Mouse (Mus musculus) heart, adult 2 months (tissue): ENCODE results near the gene Eefsec. TPM values are rescaled to one million over a fixed set of nuclear protein-coding genes. Genes with fewer than 3 reads are reported as not detected.

Experiments used
- DNase-seq, 2 experiments: peaks; one replicate each; pipeline ENCODE4 v3.0.0; 2021
- H3K27ac ChIP-seq: fragments of 200-600 bp; 2 replicates; pipeline ENCODE4 v1.8.1; 2022
- H3K27me3 ChIP-seq: fragments of 200-500 bp; 2 replicates; pipeline ENCODE4 v1.6.1; 2012; ENCODE audit warnings: mild to moderate bottlenecking, low read length, inconsistent platforms, mixed read lengths; ENCODE audit not compliant: control insufficient read depth, insufficient read depth
- H3K36me3 ChIP-seq: fragments of 200-500 bp; 2 replicates; pipeline ENCODE4 v1.6.1; 2012; ENCODE audit warnings: low read length, inconsistent platforms; ENCODE audit not compliant: control insufficient read depth, insufficient read depth
- H3K4me1 ChIP-seq: fragments of 200-500 bp; 2 replicates; pipeline ENCODE4 v1.6.1; 2011; ENCODE audit warnings: low read length; ENCODE audit not compliant: control insufficient read depth, insufficient read depth
- H3K4me3 ChIP-seq: fragments of 200-600 bp; 2 replicates; pipeline ENCODE4 v1.8.1; 2022
- H3K79me2 ChIP-seq: fragments of 200-500 bp; replicated peaks from 2 replicates; pipeline ENCODE4 v1.6.1; 2012; ENCODE audit warnings: mild to moderate bottlenecking, inconsistent platforms, low read length, moderate library complexity, mixed read lengths; ENCODE audit not compliant: control insufficient read depth, insufficient read depth
- H3K9ac ChIP-seq: fragments of 200-500 bp; 2 replicates; pipeline ENCODE4 v1.6.1; 2012; ENCODE audit warnings: low read depth, mild to moderate bottlenecking, control low read depth, inconsistent platforms, low read length, mixed read lengths
- CTCF ChIP-seq: fragments of 200-600 bp; IDR thresholded peaks from 2 replicates; pipeline ENCODE4 v1.8.1; 2022; ENCODE audit warnings: antibody characterized with exemption, mild to moderate bottlenecking, moderate library complexity
- EP300 ChIP-seq: fragments of 200-500 bp; IDR thresholded peaks from 2 replicates; pipeline ENCODE4 v1.6.1; 2011; ENCODE audit warnings: low read depth, low read length, control low read depth; ENCODE audit not compliant: insufficient read depth
- POLR2A ChIP-seq: fragments of 200-500 bp; IDR thresholded peaks from 2 replicates; pipeline ENCODE4 v1.6.1; 2011; ENCODE audit warnings: mild to moderate bottlenecking, low read depth, low read length, control low read depth; ENCODE audit not compliant: insufficient read depth
- WGBS: fragments of 180-500 bp; shearing (Covaris S2); methylation state at CpG from one replicate; pipeline ENCODE4 v1.1.7; 2018; 5-methylcytosine and 5-hydroxymethylcytosine counted together
- intact Hi-C: fragments of 180-260 bp; cut with DNase I; formaldehyde crosslinking; loops from one replicate; pipeline ENCODE4 v1.15.1; 2025
- polyA plus RNA-seq: library from polyadenylated mRNA; depleted of rRNA; stranded (reverse); fragments of >200 nt; gene quantifications from 2 replicates; pipeline ENCODE4 v1.2.3, GENCODE M21; 2012
- total RNA-seq, 2 experiments: library from RNA; stranded (reverse); gene quantifications; 2 replicates each; pipeline ENCODE4 v1.2.3; 2021

The Eefsec gene
- total and polyA plus RNA-seq, 3 experiments, result 6.2 to 8.9 (median 6.6) TPM

DNA sequence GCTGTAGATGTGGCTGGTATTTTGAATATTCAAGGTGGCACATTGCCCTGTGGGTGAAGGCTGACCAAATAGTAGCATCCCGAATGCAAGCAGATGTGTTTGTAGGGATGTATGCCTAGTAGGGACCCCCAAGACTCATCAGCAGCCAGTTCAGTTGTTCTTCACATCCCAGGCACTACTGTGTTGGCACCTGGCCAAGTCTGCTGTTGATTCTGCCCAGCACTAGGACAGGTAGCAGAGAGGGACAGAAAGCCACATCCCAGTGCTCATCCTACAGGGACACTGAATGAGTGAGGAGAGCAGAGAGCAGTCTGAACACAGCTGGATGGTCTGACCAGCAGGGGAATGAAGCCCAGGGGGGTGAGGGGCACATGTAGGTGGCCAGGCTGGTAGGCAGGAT, 197.1 kb downstream of the Eefsec start:
- no peaks in the 10 kb centered on the region for H3K4me1 ChIP-seq
- H3K79me2 ChIP-seq, result no peaks in the 10 kb centered on the region
- no peak overlapping the region for H3K9ac ChIP-seq
- no peaks in the 10 kb centered on the region for H3K36me3 ChIP-seq
- H3K27ac ChIP-seq, result no peak overlapping the region
- intact Hi-C loops, result no loop called here
- no peak overlapping the region for H3K4me3 ChIP-seq
- TF ChIP-seq EP300, result no peak
- DNase-seq, result no peak
- 73% methylated on average over 1 of the region's 1 CpGs for WGBS
- no peaks in the 10 kb centered on the region for H3K27me3 ChIP-seq

DNA sequence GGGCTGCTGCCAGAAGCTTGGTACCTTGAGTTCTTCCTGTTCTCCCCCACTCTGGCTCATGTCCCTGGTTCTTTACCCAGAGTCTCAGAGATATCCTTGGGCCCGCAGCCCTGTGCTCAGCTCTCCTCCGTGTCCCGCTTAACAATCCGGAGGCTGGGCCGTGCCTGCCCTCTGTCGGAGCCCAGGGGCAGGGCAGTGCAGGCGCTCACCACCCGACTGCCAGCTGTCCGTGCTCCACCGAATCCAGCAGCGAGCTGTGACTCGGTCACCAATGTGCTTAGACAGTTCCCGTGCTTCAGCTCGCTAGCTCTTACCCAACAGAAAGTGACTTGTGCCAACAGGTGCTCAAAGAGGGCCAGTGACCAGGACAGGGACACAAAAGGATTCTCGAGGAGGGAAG, 203.7 kb downstream of the Eefsec start:
- WGBS, result 8% methylated on average over 15 of the region's 15 CpGs
- H3K27me3 ChIP-seq, result no peaks in the 10 kb centered on the region
- H3K36me3 ChIP-seq, result no peaks in the 10 kb centered on the region
- no peak overlapping the region for H3K27ac ChIP-seq
- intact Hi-C loops, result loop anchor here (1.0 to 5.0 kb wide), 4 partner anchors 53 to 190 kb away; no protein-coding TSS in a partner anchor
- no peaks in the 10 kb centered on the region for H3K79me2 ChIP-seq
- H3K4me3 ChIP-seq, result no peak overlapping the region
- H3K4me1 ChIP-seq, result peaks cover 1% of the 10 kb centered on the region; the same call in 1 of the 2 replicates
- no peak overlapping the region for H3K9ac ChIP-seq
- no peak for TF ChIP-seq POLR2A
- peak; percentile 98 for TF ChIP-seq CTCF
- 0 out of 2 replicates have a peak, but pooled peaks have one; percentile 48 for TF ChIP-seq EP300
- peak; percentile 59 to 78 for DNase-seq

- no peak for TF ChIP-seq EP300
- TF ChIP-seq CTCF, result no peak
- no peak for TF ChIP-seq POLR2A
- no peak overlapping the region for H3K9ac ChIP-seq
- H3K27ac ChIP-seq, result no peak overlapping the region
- peak in 1 of 2 experiments; percentile 13 for DNase-seq
- WGBS, result 19% methylated on average over 7 of the region's 7 CpGs
- intact Hi-C loops, result no loop called here
- H3K27me3 ChIP-seq, result no peaks in the 10 kb centered on the region
- H3K79me2 ChIP-seq, result no peaks in the 10 kb centered on the region
- H3K4me3 ChIP-seq, result no peak overlapping the region
- H3K4me1 ChIP-seq, result no peaks in the 10 kb centered on the region
- H3K36me3 ChIP-seq, result no peaks in the 10 kb centered on the region
Observed at GRCm38 (mm10) chr6:88236513-88236912, 209.8 kb downstream of the Eefsec start.

DNA sequence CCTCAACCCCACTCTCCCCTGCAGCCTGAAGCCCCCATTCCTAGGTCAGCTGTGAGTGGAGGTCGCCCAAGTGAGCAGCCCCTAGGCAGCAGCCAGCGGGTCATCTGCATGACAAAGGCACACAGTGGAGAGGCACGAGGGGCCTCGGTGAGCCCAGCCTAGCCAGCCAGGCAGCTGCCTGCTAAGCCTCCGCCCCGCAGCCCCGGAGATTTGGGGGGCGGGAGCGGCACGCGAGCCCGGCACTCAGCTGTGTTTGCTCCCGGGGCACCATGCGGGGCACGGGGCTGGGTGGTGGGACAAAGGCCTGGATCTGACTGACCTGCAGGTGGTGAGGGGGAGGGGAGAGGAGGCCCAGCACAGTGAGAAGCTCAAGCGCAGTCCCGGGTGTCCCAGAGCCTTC, 210.4 kb downstream of the Eefsec start:
- Histone ChIP-seq H3K4me1 (no peaks in the 10 kb centered on the region), H3K79me2 (no peaks in the 10 kb centered on the region), H3K27ac (no peak overlapping the region), H3K27me3 (no peaks in the 10 kb centered on the region), H3K4me3 (no peak overlapping the region), H3K36me3 (no peaks in the 10 kb centered on the region), H3K9ac (no peak overlapping the region)
- intact Hi-C loops, result no loop called here
- DNase-seq, result no peak
- TF ChIP-seq POLR2A, result no peak
- 15% methylated on average over 17 of the region's 17 CpGs for WGBS

DNA sequence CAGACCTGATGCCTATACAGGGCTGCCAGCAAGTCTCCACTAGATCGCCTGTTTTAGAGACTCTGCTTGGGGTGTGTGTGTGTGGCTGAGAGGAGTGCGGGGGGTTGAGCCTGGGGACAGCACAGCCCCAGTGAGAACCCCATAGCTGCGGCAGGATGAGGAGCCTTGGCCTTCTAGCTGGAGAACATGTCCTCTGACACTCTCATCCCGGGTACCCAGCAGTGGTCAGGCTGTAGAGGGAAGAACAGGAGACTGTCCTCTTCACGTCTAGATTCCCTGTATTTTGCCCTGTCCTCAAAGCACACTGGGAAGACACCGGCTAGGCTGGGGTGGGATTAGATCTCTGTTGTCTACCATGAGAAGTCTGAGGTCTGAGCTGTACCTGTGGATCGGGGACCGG, 210.9 kb downstream of the Eefsec start:
- WGBS, result 44% methylated on average over 8 of the region's 8 CpGs
- intact Hi-C loops, result no loop called here

DNA sequence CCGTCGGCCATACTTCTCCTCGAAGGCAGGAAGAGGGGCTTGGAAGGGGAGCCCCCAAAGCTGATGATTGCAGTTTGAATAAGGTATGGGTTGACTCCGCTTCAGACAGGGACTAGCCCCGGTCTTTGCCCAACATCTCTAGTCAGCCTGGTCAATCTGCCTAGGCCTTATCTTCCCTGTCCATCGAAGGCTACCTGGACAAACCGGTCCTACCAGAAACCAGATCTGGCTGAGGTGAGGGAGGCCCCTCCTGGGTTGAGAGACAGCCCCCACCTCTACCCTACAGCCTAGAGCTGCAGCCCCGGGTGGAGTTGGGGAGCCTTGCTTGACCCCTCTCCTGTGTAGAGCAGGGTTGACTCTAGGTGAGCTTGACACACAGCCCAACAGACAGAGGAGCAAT, 212.3 kb downstream of the Eefsec start:
- Histone ChIP-seq H3K36me3 (no peaks in the 10 kb centered on the region), H3K4me3 (no peak overlapping the region), H3K27ac (no peak overlapping the region), H3K9ac (no peak overlapping the region), H3K79me2 (no peaks in the 10 kb centered on the region), H3K4me1 (no peaks in the 10 kb centered on the region), H3K27me3 (no peaks in the 10 kb centered on the region)
- intact Hi-C loops, result no loop called here
- DNase-seq, result no peak
- WGBS, result 80% methylated on average over 8 of the region's 8 CpGs
- TF ChIP-seq CTCF, result no peak
- no peak for TF ChIP-seq POLR2A
- TF ChIP-seq EP300, result no peak

More for the DNA sequence above, 210.9 kb downstream of the Eefsec start:
- no peaks in the 10 kb centered on the region for H3K79me2 ChIP-seq
- no peak overlapping the region for H3K27ac ChIP-seq
- no peaks in the 10 kb centered on the region for H3K27me3 ChIP-seq
- no peaks in the 10 kb centered on the region for H3K36me3 ChIP-seq
- no peak overlapping the region for H3K4me3 ChIP-seq
- no peak overlapping the region for H3K9ac ChIP-seq
- no peaks in the 10 kb centered on the region for H3K4me1 ChIP-seq
- DNase-seq, result no peak
- TF ChIP-seq EP300, result no peak
- TF ChIP-seq POLR2A, result no peak
- no peak for TF ChIP-seq CTCF
